8 mouse cellular contexts compared by ENCODE assay signal in the genomic region with DNA sequence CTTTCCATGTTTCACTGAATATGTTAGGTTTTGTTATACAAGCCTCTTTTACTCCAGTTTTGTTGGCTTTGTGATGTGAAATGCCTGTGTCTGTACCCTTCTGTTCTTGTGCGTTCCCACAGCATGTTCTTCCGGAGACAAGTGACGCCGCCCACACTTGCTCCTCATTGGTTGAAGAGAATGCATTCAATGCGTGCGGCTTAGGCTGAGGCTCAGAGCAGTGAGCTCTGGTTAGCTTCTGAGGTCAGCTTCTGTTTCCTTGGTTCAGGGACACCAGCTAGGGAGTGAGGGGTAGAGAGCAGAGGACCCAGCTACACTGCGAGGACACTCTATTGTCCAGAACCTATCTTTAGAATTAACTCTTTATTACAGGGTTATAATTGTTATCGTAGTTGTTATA. TPM values are rescaled to one million over a fixed set of nuclear protein-coding genes. Genes with fewer than 3 reads are reported as not detected.
DNase-seq lines count a peak whose midpoint lies in the region; ATAC-seq and TF ChIP-seq lines count a peak whose summit lies in the region.

No protein-coding gene starts in this region.

- peak; percentile 82; the same call in 1 of the 2 replicates for ATAC-seq in heart, embryonic 15.5 days (replicated peaks; ENCODE audit: insufficient number of reproducible peaks, insufficient read depth, low FRiP score, low read depth)
- peak; percentile 93 for ATAC-seq in kidney, embryonic 16.5 days (ENCODE audit: low FRiP score, low TSS enrichment)
- ATAC-seq in limb, embryonic 14.5 days (ENCODE audit: low FRiP score, low read depth): peak; percentile 91; the same call in 1 of the 2 replicates
- ATAC-seq in midbrain, postnatal 0 days (ENCODE audit: low FRiP score): peak; percentile 92

- no peaks in the 10 kb centered on the region for H3K36me3 ChIP-seq in forebrain, embryonic 10.5 days (replicated peaks)
- no peaks in the 10 kb centered on the region for H3K36me3 ChIP-seq in heart, embryonic 15.5 days
- H3K36me3 ChIP-seq in kidney, embryonic 16.5 days (ENCODE audit: insufficient read depth, low read length): no peaks in the 10 kb centered on the region
- H3K36me3 ChIP-seq in limb, embryonic 14.5 days (ENCODE audit: control insufficient read depth, insufficient read depth, low read length): no peaks in the 10 kb centered on the region
- H3K36me3 ChIP-seq in midbrain, postnatal 0 days (ENCODE audit: insufficient read depth, low read length): no peaks in the 10 kb centered on the region

- no peak for TF ChIP-seq POLR2A in limb, embryonic 14.5 days (IDR thresholded peaks at IDR 0.05; ENCODE audit: borderline replicate concordance, extremely low read depth, insufficient read depth, insufficient read length)

- DNase-seq in 3T3-L1 (ENCODE audit: low read depth, low spot score): peak; percentile 66
- peak; percentile 75 to 78 for DNase-seq in adrenal gland, postnatal 36 days
- DNase-seq in forebrain, embryonic 10.5 days (ENCODE audit: extremely low spot score, low spot score): peak; percentile 80
- peak; percentile 80 for DNase-seq in limb, embryonic 14.5 days (ENCODE audit: low spot score)
- DNase-seq in midbrain, postnatal 0 days (ENCODE audit: low spot score): peak; percentile 91
- peak; percentile 61 to 78 for DNase-seq in spleen, postnatal 14 days (ENCODE audit: low spot score in 2 of 2)

- H3K27me3 ChIP-seq in forebrain, embryonic 10.5 days (ENCODE audit: poor library complexity, severe bottlenecking): peaks cover 4% of the 10 kb centered on the region; the same call in 1 of the 2 replicates
- H3K27me3 ChIP-seq in heart, embryonic 15.5 days: no peaks in the 10 kb centered on the region
- H3K27me3 ChIP-seq in kidney, embryonic 16.5 days (ENCODE audit: insufficient read depth, low read length): no peaks in the 10 kb centered on the region
- H3K27me3 ChIP-seq in limb, embryonic 14.5 days (ENCODE audit: control insufficient read depth, insufficient read depth, low read length): no peaks in the 10 kb centered on the region
- H3K27me3 ChIP-seq in midbrain, postnatal 0 days (ENCODE audit: insufficient read depth, low read length): no peaks in the 10 kb centered on the region; the same call in 1 of the 2 replicates

- H3K4me1 ChIP-seq in forebrain, embryonic 10.5 days: peaks cover 11% of the 10 kb centered on the region
- H3K4me1 ChIP-seq in heart, embryonic 15.5 days (replicated peaks): peaks cover 5% of the 10 kb centered on the region
- no peaks in the 10 kb centered on the region for H3K4me1 ChIP-seq in kidney, embryonic 16.5 days (ENCODE audit: insufficient read depth, low read length)
- H3K4me1 ChIP-seq in limb, embryonic 14.5 days (ENCODE audit: control insufficient read depth, insufficient read depth, low read length): no peaks in the 10 kb centered on the region
- no peaks in the 10 kb centered on the region; the same call in 1 of the 2 replicates for H3K4me1 ChIP-seq in midbrain, postnatal 0 days (ENCODE audit: insufficient read depth, low read length)

- no peak overlapping the region for H3K27ac ChIP-seq in forebrain, embryonic 10.5 days
- no peak overlapping the region for H3K27ac ChIP-seq in heart, embryonic 15.5 days
- H3K27ac ChIP-seq in kidney, embryonic 16.5 days (ENCODE audit: low read length): no peak overlapping the region
- H3K27ac ChIP-seq in limb, embryonic 14.5 days (replicated peaks; ENCODE audit: low read depth, low read length): no peak overlapping the region
- H3K27ac ChIP-seq in midbrain, postnatal 0 days (ENCODE audit: low read depth, low read length): no peak overlapping the region

- no peak overlapping the region for H3K4me3 ChIP-seq in forebrain, embryonic 10.5 days
- no peak overlapping the region for H3K4me3 ChIP-seq in heart, embryonic 15.5 days
- no peak overlapping the region for H3K4me3 ChIP-seq in kidney, embryonic 16.5 days (ENCODE audit: low read length)
- H3K4me3 ChIP-seq in limb, embryonic 14.5 days (replicated peaks; ENCODE audit: low read length): no peak overlapping the region
- no peak overlapping the region for H3K4me3 ChIP-seq in midbrain, postnatal 0 days (ENCODE audit: low read depth, low read length)

- 14% methylated on average over 8 of the region's 8 CpGs for WGBS in forebrain, embryonic 10.5 days
- WGBS in heart, embryonic 15.5 days: 14% methylated on average over 8 of the region's 8 CpGs
- 13% methylated on average over 8 of the region's 8 CpGs for WGBS in kidney, embryonic 16.5 days
- 18% methylated on average over 8 of the region's 8 CpGs for WGBS in limb, embryonic 14.5 days
- 13% methylated on average over 8 of the region's 8 CpGs for WGBS in midbrain, postnatal 0 days

- H3K9ac ChIP-seq in heart, embryonic 15.5 days: no peak overlapping the region
- H3K9ac ChIP-seq in kidney, embryonic 16.5 days (replicated peaks; ENCODE audit: low read length): no peak overlapping the region
- H3K9ac ChIP-seq in limb, embryonic 14.5 days (ENCODE audit: low read depth, low read length, severe bottlenecking): no peak overlapping the region
- H3K9ac ChIP-seq in midbrain, postnatal 0 days (replicated peaks; ENCODE audit: low read length, poor library complexity, severe bottlenecking): no peak overlapping the region

- H3K9me3 ChIP-seq in forebrain, embryonic 10.5 days: no peaks in the 10 kb centered on the region
- no peaks in the 10 kb centered on the region for H3K9me3 ChIP-seq in heart, embryonic 15.5 days (replicated peaks)
- no peaks in the 10 kb centered on the region for H3K9me3 ChIP-seq in kidney, embryonic 16.5 days (ENCODE audit: low read length)
- H3K9me3 ChIP-seq in limb, embryonic 14.5 days (ENCODE audit: control insufficient read depth, low read length): no peaks in the 10 kb centered on the region
- no peaks in the 10 kb centered on the region for H3K9me3 ChIP-seq in midbrain, postnatal 0 days (ENCODE audit: low read length)

- no peak for TF ChIP-seq CTCF in midbrain, postnatal 0 days (IDR thresholded peaks at IDR 0.05)

- no peak overlapping the region for H3K4me2 ChIP-seq in heart, embryonic 15.5 days
- H3K4me2 ChIP-seq in kidney, embryonic 16.5 days (replicated peaks; ENCODE audit: low read depth, low read length): no peak overlapping the region
- H3K4me2 ChIP-seq in limb, embryonic 14.5 days (replicated peaks; ENCODE audit: low read depth, low read length, severe bottlenecking): no peak overlapping the region
- no peak overlapping the region for H3K4me2 ChIP-seq in midbrain, postnatal 0 days (ENCODE audit: low read depth, low read length, poor library complexity, severe bottlenecking)

RNA-seq across cellular contexts. Expression of a gene that starts 4.0 kb away (rescaled TPM):
- total RNA-seq in adrenal gland, postnatal 36 days (2021): 10 to 100 TPM; 56.2 to 89.4 TPM
- 0.17 TPM in 1 of 2 replicates, not detected in the other for polyA plus RNA-seq in forebrain, embryonic 10.5 days (2016; fragmentation: Nextera tagmentation; extraction: Ambion mirVana)
- 5.9 and 42.6 TPM in 2 replicates for polyA plus RNA-seq in heart, embryonic 15.5 days (2015; fragmentation: Nextera tagmentation; extraction: Ambion mirVana)
- 2.6 and 3.3 TPM in 2 replicates for polyA plus RNA-seq in kidney, embryonic 16.5 days (2015; fragmentation: Nextera tagmentation; extraction: Ambion mirVana)
- polyA plus RNA-seq in limb, embryonic 14.5 days (2012; rRNA removed): 2.0 and 2.9 TPM in 2 replicates
- polyA plus RNA-seq in limb, embryonic 14.5 days (2014; fragmentation: Nextera tagmentation; extraction: Ambion mirVana): 4.1 and 4.5 TPM in 2 replicates
- total RNA-seq in midbrain, postnatal 0 days (2014; rRNA removed): 0.66 TPM in 1 of 2 replicates, not detected in the other
- 0.29 and 0.81 TPM in 2 replicates for polyA plus RNA-seq in midbrain, postnatal 0 days (2015; fragmentation: Nextera tagmentation; extraction: Ambion mirVana)

RNA-seq across cellular contexts. Expression of a gene that starts 14.1 kb away (rescaled TPM):
- total RNA-seq in adrenal gland, postnatal 36 days (2021): 10 to 100 TPM; 52.3 to 94.3 TPM
- 0.54 and 1.0 TPM in 2 replicates for polyA plus RNA-seq in forebrain, embryonic 10.5 days (2016; fragmentation: Nextera tagmentation; extraction: Ambion mirVana)
- polyA plus RNA-seq in heart, embryonic 15.5 days (2015; fragmentation: Nextera tagmentation; extraction: Ambion mirVana): 5.6 and 28.9 TPM in 2 replicates
- polyA plus RNA-seq in kidney, embryonic 16.5 days (2015; fragmentation: Nextera tagmentation; extraction: Ambion mirVana): 7.8 and 8.4 TPM in 2 replicates
- 1.6 and 2.4 TPM in 2 replicates for polyA plus RNA-seq in limb, embryonic 14.5 days (2012; rRNA removed)
- 3.4 and 4.6 TPM in 2 replicates for polyA plus RNA-seq in limb, embryonic 14.5 days (2014; fragmentation: Nextera tagmentation; extraction: Ambion mirVana)
- total RNA-seq in midbrain, postnatal 0 days (2014; rRNA removed): 0.88 and 1.7 TPM in 2 replicates
- polyA plus RNA-seq in midbrain, postnatal 0 days (2015; fragmentation: Nextera tagmentation; extraction: Ambion mirVana): 5.0 and 5.2 TPM in 2 replicates

RNA-seq across cellular contexts. Expression of a gene that starts 33.9 kb away (rescaled TPM):
- total RNA-seq in adrenal gland, postnatal 36 days (2021): not detected
- polyA plus RNA-seq in forebrain, embryonic 10.5 days (2016; fragmentation: Nextera tagmentation; extraction: Ambion mirVana): not detected in 2 replicates
- polyA plus RNA-seq in heart, embryonic 15.5 days (2015; fragmentation: Nextera tagmentation; extraction: Ambion mirVana): 0.11 TPM in 1 of 2 replicates, not detected in the other
- polyA plus RNA-seq in kidney, embryonic 16.5 days (2015; fragmentation: Nextera tagmentation; extraction: Ambion mirVana): 0.04 TPM in 1 of 2 replicates, not detected in the other
- not detected in 2 replicates for polyA plus RNA-seq in limb, embryonic 14.5 days (2012; rRNA removed)
- not detected in 2 replicates for polyA plus RNA-seq in limb, embryonic 14.5 days (2014; fragmentation: Nextera tagmentation; extraction: Ambion mirVana)
- 0.22 and 0.33 TPM in 2 replicates for total RNA-seq in midbrain, postnatal 0 days (2014; rRNA removed)
- 0.06 and 0.09 TPM in 2 replicates for polyA plus RNA-seq in midbrain, postnatal 0 days (2015; fragmentation: Nextera tagmentation; extraction: Ambion mirVana)

RNA-seq across cellular contexts. Expression of a gene that starts 34.1 kb away (rescaled TPM):
- total RNA-seq in adrenal gland, postnatal 36 days (2021): 10 to 100 TPM; 36.3 to 70.4 TPM
- 9.8 and 12.5 TPM in 2 replicates for polyA plus RNA-seq in forebrain, embryonic 10.5 days (2016; fragmentation: Nextera tagmentation; extraction: Ambion mirVana)
- 16.2 and 120 TPM in 2 replicates for polyA plus RNA-seq in heart, embryonic 15.5 days (2015; fragmentation: Nextera tagmentation; extraction: Ambion mirVana)
- 31.6 and 37.9 TPM in 2 replicates for polyA plus RNA-seq in kidney, embryonic 16.5 days (2015; fragmentation: Nextera tagmentation; extraction: Ambion mirVana)
- polyA plus RNA-seq in limb, embryonic 14.5 days (2012; rRNA removed): 4.8 and 5.6 TPM in 2 replicates
- 7.6 and 8.0 TPM in 2 replicates for polyA plus RNA-seq in limb, embryonic 14.5 days (2014; fragmentation: Nextera tagmentation; extraction: Ambion mirVana)
- 0.57 and 1.4 TPM in 2 replicates for total RNA-seq in midbrain, postnatal 0 days (2014; rRNA removed)
- polyA plus RNA-seq in midbrain, postnatal 0 days (2015; fragmentation: Nextera tagmentation; extraction: Ambion mirVana): 1.5 and 2.7 TPM in 2 replicates

RNA-seq across cellular contexts. Expression of a gene that starts 52.9 kb away (rescaled TPM):
- under 1 TPM; 0.33 to 0.73 TPM for total RNA-seq in adrenal gland, postnatal 36 days (2021)
- polyA plus RNA-seq in forebrain, embryonic 10.5 days (2016; fragmentation: Nextera tagmentation; extraction: Ambion mirVana): not detected in 2 replicates
- polyA plus RNA-seq in heart, embryonic 15.5 days (2015; fragmentation: Nextera tagmentation; extraction: Ambion mirVana): 0.14 and 0.30 TPM in 2 replicates
- polyA plus RNA-seq in kidney, embryonic 16.5 days (2015; fragmentation: Nextera tagmentation; extraction: Ambion mirVana): 0.14 and 0.27 TPM in 2 replicates
- 0.06 and 0.23 TPM in 2 replicates for polyA plus RNA-seq in limb, embryonic 14.5 days (2012; rRNA removed)
- polyA plus RNA-seq in limb, embryonic 14.5 days (2014; fragmentation: Nextera tagmentation; extraction: Ambion mirVana): 0.11 TPM in 1 of 2 replicates, not detected in the other
- total RNA-seq in midbrain, postnatal 0 days (2014; rRNA removed): 1.1 and 1.2 TPM in 2 replicates
- polyA plus RNA-seq in midbrain, postnatal 0 days (2015; fragmentation: Nextera tagmentation; extraction: Ambion mirVana): 0.31 and 0.55 TPM in 2 replicates
